Mouse (Mus musculus): ENCODE results near the gene Evi5.
A peak's percentile ranks its signal among the peaks of the same experiment; 100 is the strongest.

Evi5 gene

GRCm38 (mm10) chr5:107738296-107738695 lies 136.6 kb downstream of the Evi5 start:
- no peak for DNase-seq

GRCm38 (mm10) chr5:107736171-107736570 lies 138.7 kb downstream of the Evi5 start:
- no peak for DNase-seq

GRCm38 (mm10) chr5:107731844-107732243 lies 143.1 kb downstream of the Evi5 start:
- no peak for DNase-seq

GRCm38 (mm10) chr5:107731408-107731807 lies 143.5 kb downstream of the Evi5 start:
- DNase-seq: no peak

- no peak for DNase-seq
Observed at GRCm38 (mm10) chr5:107727007-107727402, 147.9 kb downstream of the Evi5 start.

- DNase-seq: no peak
Observed at GRCm38 (mm10) chr5:107726281-107727006, 148.5 kb downstream of the Evi5 start.

- DNase-seq: peak in 1 of 2 experiments; percentile 36
Observed at GRCm38 (mm10) chr5:107725435-107726261, 149.3 kb downstream of the Evi5 start, which contains the start of gene Gfi1. Gene Gfi1 (minus strand): TSS chr5:107726036.

- no peak for DNase-seq
Observed at GRCm38 (mm10) chr5:107724661-107725434, 150.1 kb downstream of the Evi5 start.

GRCm38 (mm10) chr5:107723541-107724511 lies 151.1 kb downstream of the Evi5 start:
- DNase-seq: peak; percentile 37 to 38

- no peak for DNase-seq
Observed at GRCm38 (mm10) chr5:107722661-107723532, 152.0 kb downstream of the Evi5 start.

- no peak for DNase-seq
Observed at GRCm38 (mm10) chr5:107721638-107722011, 153.3 kb downstream of the Evi5 start.

GRCm38 (mm10) chr5:107720991-107721637 lies 153.8 kb downstream of the Evi5 start:
- DNase-seq: no peak

- no peak for DNase-seq
Observed at GRCm38 (mm10) chr5:107720511-107720910, 154.4 kb downstream of the Evi5 start.

GRCm38 (mm10) chr5:107719786-107720185 lies 155.1 kb downstream of the Evi5 start:
- no peak for DNase-seq

GRCm38 (mm10) chr5:107719209-107719608 lies 155.7 kb downstream of the Evi5 start:
- no peak for DNase-seq

GRCm38 (mm10) chr5:107717871-107718361 lies 157.0 kb downstream of the Evi5 start:
- no peak for DNase-seq

GRCm38 (mm10) chr5:107711689-107712088 lies 163.2 kb downstream of the Evi5 start:
- no peak for DNase-seq

GRCm38 (mm10) chr5:107708124-107708797 lies 166.6 kb downstream of the Evi5 start:
- no peak for DNase-seq

GRCm38 (mm10) chr5:107706262-107706661 lies 168.6 kb downstream of the Evi5 start:
- no peak for DNase-seq

- DNase-seq: peak; percentile 34 to 62
Observed at GRCm38 (mm10) chr5:107705756-107706155, 169.2 kb downstream of the Evi5 start.

Measured in lung, adult 18-20 months (tissue).